Mouse (Mus musculus) lung, adult 2 months (tissue): Measurements from ENCODE around the gene Kdm2a. TPM values are rescaled to one million over a fixed set of nuclear protein-coding genes. Genes with fewer than 3 reads are reported as not detected.

Experiments
- DNase-seq: peaks from one replicate; pipeline ENCODE4 v3.0.0; 2022
- H3K4me1 ChIP-seq: fragments of 200-500 bp; 2 replicates; pipeline ENCODE4 v1.6.1; 2011; ENCODE audit warnings: low read length; ENCODE audit not compliant: control insufficient read depth, insufficient read depth
- H3K4me3 ChIP-seq: fragments of 200-500 bp; replicated peaks from 2 replicates; pipeline ENCODE3; 2011; ENCODE audit warnings: low read depth, mild to moderate bottlenecking, control low read depth, low read length; ENCODE audit errors: extremely low read depth
- CTCF ChIP-seq: fragments of 200-500 bp; IDR thresholded peaks from 2 replicates; pipeline ENCODE4 v1.5.1; 2011; ENCODE audit warnings: mild to moderate bottlenecking, low read length, control low read depth; ENCODE audit not compliant: insufficient read depth
- POLR2A ChIP-seq: fragments of 200-500 bp; IDR thresholded peaks from 2 replicates; pipeline ENCODE4 v1.6.1; 2011; ENCODE audit warnings: low read depth, mild to moderate bottlenecking, control low read depth, low read length, borderline replicate concordance; ENCODE audit errors: extremely low read depth
- WGBS: fragments of 180-500 bp; shearing (Covaris S2); methylation state at CpG from one replicate; pipeline ENCODE4 v1.1.7; 2018; 5-methylcytosine and 5-hydroxymethylcytosine counted together
- polyA plus RNA-seq: library from polyadenylated mRNA; depleted of rRNA; stranded (reverse); fragments of >200 nt; gene quantifications from 2 replicates; pipeline ENCODE4 v1.2.3, GENCODE M21; 2012

Gene Kdm2a
- polyA plus RNA-seq, 1 experiment = 80.8 TPM

DNA sequence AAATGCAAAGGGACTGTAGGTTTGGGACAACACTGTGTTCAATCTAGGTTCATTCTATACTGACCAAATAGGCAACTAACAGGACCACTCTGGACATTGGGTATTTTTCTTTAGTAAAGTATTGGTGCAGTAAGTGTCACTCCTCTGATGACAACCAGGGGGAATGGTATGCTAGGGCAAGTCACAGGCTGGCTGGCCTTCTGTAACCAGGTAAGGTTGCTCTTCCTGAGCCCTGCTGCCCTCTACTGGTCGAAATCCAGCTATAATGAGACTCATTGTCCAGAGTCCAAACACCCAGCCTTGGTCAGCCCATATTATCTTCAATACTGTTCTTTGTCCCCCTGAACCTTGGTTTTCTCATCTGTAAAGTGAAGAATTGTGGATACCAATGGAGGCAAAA is 19.1 kb upstream of the Kdm2a start:
- TF ChIP-seq POLR2A (no peak), CTCF (peak; percentile 87)
- no peak overlapping the region for H3K4me3 ChIP-seq
- H3K4me1 ChIP-seq = no peaks in the 10 kb centered on the region; the same call in 1 of the 2 replicates
- 0% methylated on average over 1 of the region's 1 CpGs for WGBS
- DNase-seq = peak; percentile 62

DNA sequence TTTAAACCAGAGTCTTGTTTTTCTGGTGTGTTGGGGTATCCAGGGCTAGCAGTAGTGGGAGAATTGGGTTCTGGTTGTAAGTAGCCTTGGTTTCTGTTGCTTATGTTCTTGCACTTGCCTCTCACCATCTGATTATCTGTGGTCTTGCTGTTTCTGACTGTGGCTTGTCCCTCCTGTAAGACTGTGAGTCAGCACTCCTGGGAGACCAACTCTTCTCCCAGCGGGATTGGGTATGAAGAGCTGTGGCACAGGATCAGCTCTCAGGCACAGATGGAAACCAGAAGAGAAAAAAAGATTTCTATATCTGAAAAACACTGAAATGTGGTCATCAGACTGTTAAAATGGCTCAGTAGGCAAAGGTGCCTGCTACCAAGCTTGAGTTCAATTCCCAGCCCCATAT is 16.5 kb upstream of the Kdm2a start:
- H3K4me1 ChIP-seq = no peaks in the 10 kb centered on the region
- WGBS = 83% methylated on average over 1 of the region's 1 CpGs
- H3K4me3 ChIP-seq = no peak overlapping the region
- TF ChIP-seq POLR2A (no peak), CTCF (no peak)
- no peak for DNase-seq

DNA sequence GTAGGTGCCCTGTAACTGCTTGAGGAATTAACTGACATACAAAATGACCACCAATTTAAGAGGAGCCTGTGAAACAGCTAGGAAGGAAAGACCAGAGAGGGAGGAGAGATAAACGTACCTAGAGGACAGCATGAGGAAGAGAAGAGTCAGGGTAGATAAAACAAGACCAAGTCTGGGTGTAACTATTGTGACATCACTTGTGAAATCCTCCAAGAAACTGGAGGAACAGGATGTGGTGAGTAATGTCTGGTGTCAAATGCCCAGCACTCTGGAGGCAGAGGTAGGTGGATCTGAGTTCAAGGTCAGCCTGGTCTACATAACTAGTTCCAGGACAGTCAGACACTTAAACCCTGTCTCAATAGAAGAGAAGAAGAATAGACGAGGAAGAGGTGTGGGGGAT is 11.0 kb upstream of the Kdm2a start:
- no peak overlapping the region for H3K4me3 ChIP-seq
- no peak for DNase-seq

DNA sequence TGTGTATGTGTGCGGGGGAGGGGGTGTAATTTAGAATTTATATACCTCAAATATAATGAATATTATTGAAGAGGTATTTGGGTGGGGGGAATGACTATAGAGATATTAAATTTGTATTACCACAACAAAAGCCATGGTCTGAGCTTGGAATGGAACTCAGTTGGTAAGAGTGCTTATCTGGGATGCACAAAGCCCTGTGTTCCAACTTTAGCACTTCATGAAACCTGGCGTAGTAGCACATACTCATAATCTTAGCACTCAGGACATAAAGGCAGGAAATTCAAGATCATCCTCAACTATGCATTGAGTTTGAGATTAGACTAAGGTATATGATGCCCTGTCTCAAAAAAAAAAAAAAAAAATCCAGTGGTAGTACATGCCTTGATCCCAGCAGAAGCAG is 6.8 kb upstream of the Kdm2a start:
- 97% methylated on average over 2 of the region's 2 CpGs for WGBS
- TF ChIP-seq POLR2A = no peak
- TF ChIP-seq CTCF = no peak
- no peak for DNase-seq
- H3K4me3 ChIP-seq = no peak overlapping the region
- H3K4me1 ChIP-seq = no peaks in the 10 kb centered on the region

More for the DNA sequence above, 11.0 kb upstream of the Kdm2a start:
- WGBS = 43% methylated on average over 2 of the region's 2 CpGs
- H3K4me1 ChIP-seq = no peaks in the 10 kb centered on the region
- TF ChIP-seq POLR2A = no peak
- no peak for TF ChIP-seq CTCF

DNA sequence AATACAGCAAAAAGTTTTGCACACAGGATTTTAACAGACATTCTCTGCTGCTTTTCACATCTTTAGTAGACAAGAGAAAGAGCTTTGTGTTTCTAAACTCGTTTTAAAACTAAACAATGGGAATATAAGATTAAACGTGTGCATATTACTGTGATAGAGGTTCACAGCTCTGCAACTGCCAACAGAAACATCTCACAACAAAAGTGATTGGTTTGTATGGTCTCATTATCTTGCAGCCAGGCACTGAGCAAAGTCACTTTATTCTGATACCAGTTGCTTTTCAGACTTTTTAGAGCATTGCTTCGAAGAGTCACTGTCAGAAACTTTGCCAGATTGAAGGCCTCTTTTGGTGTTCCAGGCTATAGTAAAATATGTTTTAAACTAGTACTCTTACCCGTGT is 874 bp upstream of the Kdm2a start:
- no peak overlapping the region for H3K4me3 ChIP-seq
- peaks cover 6% of the 10 kb centered on the region for H3K4me1 ChIP-seq
- 74% methylated on average over 4 of the region's 4 CpGs for WGBS
- TF ChIP-seq POLR2A (no peak), CTCF (no peak)
- no peak for DNase-seq

DNA sequence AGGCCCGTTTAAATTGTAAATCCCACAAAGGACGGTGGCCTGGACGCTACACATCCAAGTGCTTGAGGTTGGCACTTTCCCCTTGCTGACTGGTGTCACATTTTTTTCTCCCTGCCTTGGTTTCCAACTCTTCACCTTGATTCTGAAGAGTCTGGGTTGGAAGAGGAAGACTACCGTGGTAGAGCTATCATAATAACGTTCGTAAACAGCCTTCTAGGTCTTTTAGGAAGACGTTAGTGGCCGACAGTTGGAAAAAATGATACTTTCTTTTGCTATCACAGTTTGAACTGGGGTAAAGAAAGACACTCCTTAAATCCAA is 504 bp upstream of the Kdm2a start:
- WGBS = 52% methylated on average over 8 of the region's 8 CpGs
- peaks cover 8% of the 10 kb centered on the region for H3K4me1 ChIP-seq
- H3K4me3 ChIP-seq = peak overlapping the region; percentile 84
- TF ChIP-seq CTCF (no peak), POLR2A (no peak)
- DNase-seq = no peak

DNA sequence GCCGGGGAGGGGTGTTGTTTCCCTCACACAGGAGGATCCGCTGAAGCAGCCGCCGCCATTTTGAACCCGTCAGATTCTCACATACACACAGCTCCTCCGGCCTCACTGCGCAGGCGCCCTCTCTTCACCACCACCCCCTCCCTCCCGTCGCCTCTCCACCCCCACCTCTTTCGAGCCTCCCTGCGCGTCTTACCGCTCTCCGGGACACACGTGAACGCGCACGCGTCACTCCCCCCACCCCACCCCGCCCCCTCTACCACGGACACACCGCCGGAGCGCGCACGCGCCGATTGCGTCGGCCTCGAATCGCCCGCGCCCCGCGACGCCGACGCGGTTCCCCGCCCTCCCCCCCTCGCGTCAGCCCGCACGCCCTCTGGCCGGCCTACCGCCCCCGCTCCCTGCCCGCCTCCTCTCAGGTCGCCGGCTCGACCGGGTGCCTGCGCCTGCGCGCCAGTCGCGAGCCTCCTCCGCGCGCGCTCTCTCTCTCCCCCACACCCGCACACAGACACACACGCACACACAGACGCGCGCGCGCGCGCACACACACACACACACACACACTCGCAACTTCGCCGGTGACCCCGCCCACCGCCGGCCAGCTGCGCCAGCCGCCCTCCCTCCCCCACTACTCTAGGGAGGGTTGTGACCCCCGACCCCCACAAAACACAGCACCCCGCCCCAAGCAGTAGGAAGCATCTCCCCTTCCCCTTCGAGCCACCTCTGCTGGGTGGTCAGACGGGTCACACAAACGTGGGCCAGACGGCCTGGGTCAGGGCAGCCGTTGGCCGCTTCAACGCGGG is 887 bp downstream of the Kdm2a start:
- DNase-seq = peak; percentile 90

DNA sequence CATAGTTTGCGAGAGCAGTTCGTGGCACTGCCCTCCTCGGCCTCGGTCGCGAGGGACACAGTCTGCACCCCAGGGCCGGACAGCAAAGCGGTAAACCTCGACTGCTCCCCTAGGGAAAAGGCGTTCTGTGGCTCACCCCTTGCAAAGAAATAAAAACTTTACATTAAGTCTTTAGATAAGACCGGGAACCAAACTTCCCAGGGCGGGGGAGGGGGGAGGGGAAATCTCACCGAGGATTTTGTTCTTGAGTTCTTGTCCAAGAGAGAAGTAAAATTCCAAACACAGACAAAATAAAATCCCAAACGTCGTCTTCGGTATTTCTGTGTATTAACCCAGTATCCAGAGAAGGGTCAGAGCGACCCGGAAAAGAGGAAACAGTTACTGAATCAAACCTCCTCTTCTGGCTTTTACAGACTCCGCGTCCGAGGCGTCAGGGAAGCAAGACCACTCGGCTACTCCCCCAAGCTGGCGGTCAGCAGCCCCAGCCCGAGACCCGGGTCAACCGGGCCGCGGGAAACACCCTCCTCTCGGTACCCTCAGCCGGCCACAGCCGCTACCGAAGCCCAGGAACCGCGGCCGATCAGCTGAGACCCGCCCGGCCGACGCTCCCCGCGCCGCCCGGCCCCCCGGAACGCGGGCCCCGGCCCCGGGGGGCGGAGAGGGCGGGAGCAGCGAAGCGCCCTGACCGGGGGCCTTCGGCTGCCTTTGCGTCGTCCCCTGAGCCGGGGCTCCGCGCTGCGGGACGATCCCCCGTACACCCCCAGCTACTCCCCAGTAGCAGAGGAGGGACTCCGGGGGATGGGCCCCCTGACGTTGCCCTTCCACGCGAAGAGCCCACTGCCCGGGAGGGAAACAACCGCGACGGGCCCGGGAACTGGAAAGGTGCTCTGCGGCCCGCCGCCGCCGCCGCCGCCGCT is 1.7 kb downstream of the Kdm2a start:
- TF ChIP-seq POLR2A (no peak), CTCF (no peak)
- peak; percentile 55 for DNase-seq
- Histone ChIP-seq H3K4me1 (peaks cover 14% of the 10 kb centered on the region), H3K4me3 (peak overlapping the region; percentile 82)
- WGBS = under 1% methylated on average over 80 of the region's 80 CpGs

More for the DNA sequence above, 887 bp downstream of the Kdm2a start:
- TF ChIP-seq POLR2A = peak; percentile 88; the same call in 1 of the 2 replicates
- TF ChIP-seq CTCF = no peak
- Histone ChIP-seq H3K4me3 (peak overlapping the region; percentile 84), H3K4me1 (peaks cover 14% of the 10 kb centered on the region)
- 1% methylated on average over 80 of the region's 90 CpGs for WGBS

DNA sequence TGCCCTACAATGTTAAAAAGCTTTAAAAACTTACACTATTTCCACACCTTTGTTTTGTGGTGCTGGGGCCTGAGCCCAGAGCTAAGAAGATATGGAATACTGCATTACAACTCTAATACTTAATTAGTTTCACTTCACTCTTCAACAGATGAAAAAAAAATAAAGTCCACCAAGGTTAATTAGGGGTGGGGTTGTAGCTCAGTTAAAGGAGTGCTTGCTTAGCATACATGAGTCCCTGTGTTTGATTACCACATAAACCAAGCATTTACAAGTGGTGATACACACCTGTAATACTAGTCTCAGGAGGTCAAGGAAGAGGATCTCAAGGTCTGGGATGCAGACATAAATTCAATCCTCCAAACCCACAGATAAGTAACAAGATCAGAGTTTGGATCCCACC is 10.8 kb downstream of the Kdm2a start:
- no peak overlapping the region for H3K4me3 ChIP-seq
- DNase-seq = no peak
- H3K4me1 ChIP-seq = no peaks in the 10 kb centered on the region; the same call in 1 of the 2 replicates
- TF ChIP-seq CTCF (no peak), POLR2A (no peak)
